Mouse (Mus musculus): Measurements from ENCODE around the gene Lgalsl. TPM values are rescaled to one million over a fixed set of nuclear protein-coding genes. Genes with fewer than 3 reads are reported as not detected.
A peak's percentile ranks its signal among the peaks of the same experiment; 100 is the strongest.

The Lgalsl gene
- polyA plus RNA-seq, 1 experiment from 2014 or later: 31.3 TPM

GRCm38 (mm10) chr11:20831600-20832137 lies 813 bp upstream of the Lgalsl start:
- ATAC-seq (replicated peaks; ENCODE audit: low FRiP score, low read depth) (0 out of 2 replicates have a peak, but pooled peaks have one; percentile 7), DNase-seq (ENCODE audit: low spot score) (no peak)
- 0 out of 2 replicates have a peak, but pooled peaks cover under 1% of the 10 kb centered on the region for H3K36me3 ChIP-seq (ENCODE audit: insufficient read depth, low read length)
- H3K4me2 ChIP-seq (ENCODE audit: low read length): peak overlapping the region; percentile 83
- peak overlapping the region; percentile 92; the same call in 1 of the 2 replicates for H3K27ac ChIP-seq
- peak overlapping the region; percentile 95 for H3K9ac ChIP-seq (ENCODE audit: low read depth, low read length)
- H3K4me1 ChIP-seq (replicated peaks; ENCODE audit: insufficient read depth, low read length): peaks cover 31% of the 10 kb centered on the region
- no peaks in the 10 kb centered on the region for H3K27me3 ChIP-seq (ENCODE audit: insufficient read depth, low read length)
- H3K4me3 ChIP-seq (replicated peaks; ENCODE audit: low read depth, low read length): peak overlapping the region; percentile 91
- TF ChIP-seq CTCF (IDR thresholded peaks at IDR 0.05; ENCODE audit: low read depth): no peak
- no peaks in the 10 kb centered on the region for H3K9me3 ChIP-seq (replicated peaks; ENCODE audit: low read length)
- WGBS: 16% methylated on average over 11 of the region's 11 CpGs

- Histone ChIP-seq H3K36me3 (ENCODE audit: insufficient read depth, low read length) (0 out of 2 replicates have a peak, but pooled peaks cover 3% of the 10 kb centered on the region), H3K4me2 (ENCODE audit: low read length) (peak overlapping the region; percentile 83), H3K27me3 (ENCODE audit: insufficient read depth, low read length) (no peaks in the 10 kb centered on the region), H3K4me1 (replicated peaks; ENCODE audit: insufficient read depth, low read length) (peaks cover 31% of the 10 kb centered on the region), H3K27ac (peak overlapping the region; percentile 92), H3K9ac (ENCODE audit: low read depth, low read length) (peak overlapping the region; percentile 95), H3K4me3 (replicated peaks; ENCODE audit: low read depth, low read length) (peak overlapping the region; percentile 91), H3K9me3 (replicated peaks; ENCODE audit: low read length) (no peaks in the 10 kb centered on the region)
- ATAC-seq (replicated peaks; ENCODE audit: low FRiP score, low read depth): peak; percentile 31
- WGBS: 9% methylated on average over 23 of the region's 23 CpGs
- no peak for TF ChIP-seq CTCF (IDR thresholded peaks at IDR 0.05; ENCODE audit: low read depth)
- DNase-seq (ENCODE audit: low spot score): peak; percentile 70
Measured at GRCm38 (mm10) chr11:20829993-20830685, 717 bp downstream of the Lgalsl start.

- H3K4me3 ChIP-seq (replicated peaks; ENCODE audit: low read depth, low read length): 0 out of 2 replicates have a peak overlapping the region, but pooled peaks have one; percentile 91
- H3K27ac ChIP-seq: 0 out of 2 replicates have a peak overlapping the region, but pooled peaks have one; percentile 92
- no peaks in the 10 kb centered on the region for H3K9me3 ChIP-seq (replicated peaks; ENCODE audit: low read length)
- peak overlapping the region; percentile 83 for H3K4me2 ChIP-seq (ENCODE audit: low read length)
- ATAC-seq (replicated peaks; ENCODE audit: low FRiP score, low read depth): no peak
- WGBS: 35% methylated on average over 9 of the region's 9 CpGs
- 0 out of 2 replicates have a peak, but pooled peaks cover 3% of the 10 kb centered on the region for H3K36me3 ChIP-seq (ENCODE audit: insufficient read depth, low read length)
- 0 out of 2 replicates have a peak overlapping the region, but pooled peaks have one; percentile 18 for H3K9ac ChIP-seq (ENCODE audit: low read depth, low read length)
- H3K4me1 ChIP-seq (replicated peaks; ENCODE audit: insufficient read depth, low read length): peaks cover 31% of the 10 kb centered on the region
- H3K27me3 ChIP-seq (ENCODE audit: insufficient read depth, low read length): no peaks in the 10 kb centered on the region
- no peak for DNase-seq (ENCODE audit: low spot score)
- TF ChIP-seq CTCF (IDR thresholded peaks at IDR 0.05; ENCODE audit: low read depth): no peak
Measured at GRCm38 (mm10) chr11:20829056-20829686, 1.7 kb downstream of the Lgalsl start.

GRCm38 (mm10) chr11:20823961-20824360 lies 6.9 kb downstream of the Lgalsl start:
- Histone ChIP-seq H3K9me3 (replicated peaks; ENCODE audit: low read length) (no peaks in the 10 kb centered on the region), H3K4me3 (replicated peaks; ENCODE audit: low read depth, low read length) (no peak overlapping the region), H3K4me2 (ENCODE audit: low read length) (no peak overlapping the region), H3K4me1 (replicated peaks; ENCODE audit: insufficient read depth, low read length) (peaks cover 1% of the 10 kb centered on the region; the same call in 1 of the 2 replicates), H3K27ac (no peak overlapping the region), H3K9ac (ENCODE audit: low read depth, low read length) (no peak overlapping the region), H3K36me3 (ENCODE audit: insufficient read depth, low read length) (0 out of 2 replicates have a peak, but pooled peaks cover 3% of the 10 kb centered on the region), H3K27me3 (ENCODE audit: insufficient read depth, low read length) (no peaks in the 10 kb centered on the region)
- DNase-seq (ENCODE audit: low spot score) (no peak), ATAC-seq (replicated peaks; ENCODE audit: low FRiP score, low read depth) (no peak)
- WGBS: 72% methylated on average over 2 of the region's 2 CpGs
- no peak for TF ChIP-seq CTCF (IDR thresholded peaks at IDR 0.05; ENCODE audit: low read depth)

GRCm38 (mm10) chr11:20823301-20823700 lies 7.6 kb downstream of the Lgalsl start:
- DNase-seq (ENCODE audit: low spot score) (no peak), ATAC-seq (replicated peaks; ENCODE audit: low FRiP score, low read depth) (no peak)
- H3K27me3 ChIP-seq (ENCODE audit: insufficient read depth, low read length): no peaks in the 10 kb centered on the region
- TF ChIP-seq CTCF (IDR thresholded peaks at IDR 0.05; ENCODE audit: low read depth): no peak
- WGBS: 95% methylated on average over 2 of the region's 2 CpGs
- H3K36me3 ChIP-seq (ENCODE audit: insufficient read depth, low read length): 0 out of 2 replicates have a peak, but pooled peaks cover 3% of the 10 kb centered on the region
- H3K4me1 ChIP-seq (replicated peaks; ENCODE audit: insufficient read depth, low read length): no peaks in the 10 kb centered on the region
- no peak overlapping the region for H3K27ac ChIP-seq
- no peak overlapping the region for H3K9ac ChIP-seq (ENCODE audit: low read depth, low read length)
- H3K4me2 ChIP-seq (ENCODE audit: low read length): no peak overlapping the region
- H3K4me3 ChIP-seq (replicated peaks; ENCODE audit: low read depth, low read length): no peak overlapping the region
- H3K9me3 ChIP-seq (replicated peaks; ENCODE audit: low read length): no peaks in the 10 kb centered on the region

GRCm38 (mm10) chr11:20821351-20821750 lies 9.5 kb downstream of the Lgalsl start:
- H3K36me3 ChIP-seq (ENCODE audit: insufficient read depth, low read length): no peaks in the 10 kb centered on the region
- H3K4me2 ChIP-seq (ENCODE audit: low read length): no peak overlapping the region
- H3K9me3 ChIP-seq (replicated peaks; ENCODE audit: low read length): no peaks in the 10 kb centered on the region
- no peak overlapping the region for H3K4me3 ChIP-seq (replicated peaks; ENCODE audit: low read depth, low read length)
- DNase-seq (ENCODE audit: low spot score) (no peak), ATAC-seq (replicated peaks; ENCODE audit: low FRiP score, low read depth) (no peak)
- TF ChIP-seq CTCF (IDR thresholded peaks at IDR 0.05; ENCODE audit: low read depth): no peak
- 54% methylated on average over 7 of the region's 7 CpGs for WGBS
- H3K4me1 ChIP-seq (replicated peaks; ENCODE audit: insufficient read depth, low read length): no peaks in the 10 kb centered on the region
- H3K9ac ChIP-seq (ENCODE audit: low read depth, low read length): no peak overlapping the region
- H3K27ac ChIP-seq: no peak overlapping the region
- H3K27me3 ChIP-seq (ENCODE audit: insufficient read depth, low read length): no peaks in the 10 kb centered on the region

All from kidney, postnatal 0 days (tissue).